Mouse (Mus musculus): ENCODE measurements around the gene Zfp366.

Zfp366 gene

DNA sequence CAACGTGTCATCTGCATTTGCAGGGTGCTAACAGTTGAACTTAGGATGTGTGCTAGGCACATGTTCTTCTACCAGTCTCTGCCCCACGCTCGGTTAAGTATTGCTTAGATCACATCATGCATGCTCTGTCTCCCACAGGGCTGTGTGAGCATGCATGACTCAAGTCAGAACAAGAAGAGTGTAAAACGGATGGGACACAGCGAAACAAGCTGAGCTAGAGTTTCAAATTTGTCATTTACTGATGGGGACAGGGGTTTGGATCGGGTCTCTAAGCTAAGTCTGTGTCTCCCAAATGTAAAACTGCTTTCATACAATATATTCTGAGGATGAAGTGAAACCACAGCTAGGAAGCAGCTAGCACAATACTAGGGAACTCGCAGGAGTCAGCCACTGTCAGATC is 2.2 kb downstream of the Zfp366 start:
- DNase-seq (ENCODE audit: low spot score): no peak

DNA sequence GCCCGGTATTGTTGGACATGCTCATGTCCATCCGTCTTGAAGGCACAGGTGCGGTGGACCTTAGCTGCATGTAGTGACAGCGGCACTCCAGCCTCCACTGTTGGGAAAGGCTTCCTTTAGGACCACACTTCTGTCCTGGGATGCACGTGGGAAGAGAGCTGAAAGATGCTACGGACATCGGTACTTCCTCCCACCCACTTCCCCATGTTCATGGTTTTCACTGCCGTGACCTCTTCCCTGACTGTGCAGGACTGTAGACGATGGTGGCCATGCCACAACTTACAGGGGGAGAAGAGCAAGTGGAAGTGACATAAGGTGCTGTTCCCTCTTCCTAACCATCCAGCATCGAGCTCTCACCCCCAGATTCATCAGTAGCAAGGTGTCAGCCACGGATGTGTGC is 2.8 kb downstream of the Zfp366 start:
- DNase-seq (ENCODE audit: low spot score): no peak

DNA sequence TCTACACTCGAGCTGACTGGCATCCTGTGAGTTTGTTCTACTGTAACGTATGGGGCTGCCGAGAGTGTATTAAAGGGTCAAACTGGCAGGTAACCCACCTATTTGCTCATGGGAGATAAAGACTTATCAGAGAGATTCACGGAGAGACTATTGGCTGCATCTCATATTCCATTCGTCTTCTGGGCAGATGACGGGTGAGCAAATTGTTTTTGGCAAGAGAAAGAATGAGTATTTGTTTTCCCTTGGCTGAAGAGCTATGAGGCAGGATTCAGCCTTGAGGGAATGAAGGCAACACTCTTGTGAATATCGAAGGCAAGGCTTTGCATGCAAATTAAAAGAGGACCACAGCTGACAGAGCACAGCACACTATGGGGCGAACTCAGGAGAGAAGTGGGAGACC is 4.0 kb downstream of the Zfp366 start:
- DNase-seq (ENCODE audit: low spot score): no peak

DNA sequence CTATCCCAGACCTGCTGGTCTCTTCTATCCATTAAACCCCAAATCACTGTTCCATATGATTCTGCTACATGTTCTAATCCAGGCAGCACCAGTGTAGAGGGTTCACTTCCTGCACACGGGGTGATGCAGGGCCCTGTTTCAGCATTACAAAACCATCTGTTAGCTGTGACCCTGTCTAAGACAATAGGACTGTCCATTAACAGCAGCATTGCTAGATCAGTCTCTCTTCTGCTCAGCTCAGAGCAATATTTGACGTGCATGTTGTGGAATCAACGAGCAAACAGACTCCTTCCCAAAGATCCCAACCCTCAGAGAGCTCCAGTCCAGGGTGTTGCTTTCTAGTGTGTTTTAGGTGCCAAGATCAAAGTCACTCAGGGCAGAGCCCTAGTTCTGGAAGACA is 5.0 kb downstream of the Zfp366 start:
- no peak for DNase-seq (ENCODE audit: low spot score)

DNA sequence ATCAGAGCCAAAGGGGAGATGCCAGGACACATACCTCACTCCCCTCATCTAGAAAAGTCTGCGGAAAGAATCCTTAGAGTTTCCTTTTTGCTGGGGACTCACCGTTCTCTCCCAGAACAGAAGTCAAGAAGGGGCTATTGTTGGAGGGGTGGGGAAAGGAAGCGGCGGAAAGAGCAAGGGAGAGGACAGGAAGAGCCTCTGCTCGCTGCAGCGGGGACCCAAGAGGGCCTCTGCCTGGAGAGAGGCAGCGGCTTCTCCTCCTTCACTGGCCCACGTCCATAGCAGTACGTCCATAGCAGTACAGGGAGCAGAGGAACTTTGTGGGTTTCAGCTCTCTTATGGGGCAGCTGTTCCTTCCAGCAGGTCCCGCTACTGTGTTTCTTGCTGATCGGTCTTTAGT is 5.8 kb downstream of the Zfp366 start:
- DNase-seq (ENCODE audit: low spot score): no peak

DNA sequence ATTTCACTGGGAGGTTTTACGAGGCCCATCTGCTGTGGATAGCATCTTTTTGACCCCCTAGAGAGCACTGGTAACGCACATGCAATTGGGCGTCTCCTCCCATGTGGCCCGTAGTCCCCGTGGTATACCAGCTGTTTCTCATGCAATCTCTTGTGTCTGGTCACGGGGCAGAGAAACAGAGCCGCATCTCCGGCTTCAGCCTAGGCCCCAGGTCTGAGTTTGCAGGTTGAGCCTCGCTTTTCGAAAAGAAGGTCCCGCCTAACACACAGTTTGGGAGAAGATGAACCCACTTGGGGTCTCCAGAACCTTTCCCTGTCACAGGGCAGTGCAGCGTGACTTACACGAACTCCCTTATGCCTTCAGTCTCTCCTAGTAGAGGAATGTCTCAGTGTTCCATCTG is 6.4 kb downstream of the Zfp366 start:
- no peak for DNase-seq (ENCODE audit: low spot score)

DNA sequence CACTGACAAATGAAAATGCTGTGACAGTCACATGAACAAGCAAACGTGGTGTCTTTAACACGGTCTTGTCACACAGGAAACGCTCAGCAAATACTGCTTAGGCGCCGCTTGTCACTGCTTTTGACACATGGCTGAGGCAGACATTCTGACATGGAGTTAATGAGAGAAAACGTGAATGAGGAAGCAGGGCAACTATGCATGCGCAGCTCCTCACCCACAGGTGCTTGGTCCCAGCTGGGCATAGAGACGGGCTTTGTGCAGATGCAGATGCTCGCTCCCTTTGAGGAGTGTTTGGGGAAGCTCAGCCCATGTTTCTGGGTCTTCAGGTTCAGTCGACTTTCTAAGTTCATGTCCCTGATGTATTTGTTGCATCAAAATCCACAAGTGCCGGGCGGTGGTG is 11.7 kb downstream of the Zfp366 start:
- no peak for DNase-seq (ENCODE audit: low spot score)

DNA sequence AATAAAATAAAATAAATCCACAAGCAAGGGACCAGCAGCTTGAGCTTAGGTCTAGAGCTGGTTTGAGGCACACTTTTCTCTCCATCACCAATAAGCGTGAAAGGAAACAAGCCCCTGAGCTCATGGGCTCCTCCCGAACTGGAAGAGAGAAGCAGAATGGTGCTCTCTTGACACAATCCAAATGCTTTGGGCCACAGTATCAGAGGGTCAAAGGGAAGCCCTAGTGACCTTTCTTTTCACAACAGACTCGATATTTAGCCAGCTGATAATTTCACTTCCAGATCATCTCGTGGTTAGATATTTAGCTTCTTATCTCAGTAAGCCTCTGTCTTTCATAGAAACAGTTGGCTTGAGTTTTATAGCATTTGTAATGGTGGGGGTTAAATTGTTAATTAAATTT is 12.2 kb downstream of the Zfp366 start:
- DNase-seq (ENCODE audit: low spot score): no peak

DNA sequence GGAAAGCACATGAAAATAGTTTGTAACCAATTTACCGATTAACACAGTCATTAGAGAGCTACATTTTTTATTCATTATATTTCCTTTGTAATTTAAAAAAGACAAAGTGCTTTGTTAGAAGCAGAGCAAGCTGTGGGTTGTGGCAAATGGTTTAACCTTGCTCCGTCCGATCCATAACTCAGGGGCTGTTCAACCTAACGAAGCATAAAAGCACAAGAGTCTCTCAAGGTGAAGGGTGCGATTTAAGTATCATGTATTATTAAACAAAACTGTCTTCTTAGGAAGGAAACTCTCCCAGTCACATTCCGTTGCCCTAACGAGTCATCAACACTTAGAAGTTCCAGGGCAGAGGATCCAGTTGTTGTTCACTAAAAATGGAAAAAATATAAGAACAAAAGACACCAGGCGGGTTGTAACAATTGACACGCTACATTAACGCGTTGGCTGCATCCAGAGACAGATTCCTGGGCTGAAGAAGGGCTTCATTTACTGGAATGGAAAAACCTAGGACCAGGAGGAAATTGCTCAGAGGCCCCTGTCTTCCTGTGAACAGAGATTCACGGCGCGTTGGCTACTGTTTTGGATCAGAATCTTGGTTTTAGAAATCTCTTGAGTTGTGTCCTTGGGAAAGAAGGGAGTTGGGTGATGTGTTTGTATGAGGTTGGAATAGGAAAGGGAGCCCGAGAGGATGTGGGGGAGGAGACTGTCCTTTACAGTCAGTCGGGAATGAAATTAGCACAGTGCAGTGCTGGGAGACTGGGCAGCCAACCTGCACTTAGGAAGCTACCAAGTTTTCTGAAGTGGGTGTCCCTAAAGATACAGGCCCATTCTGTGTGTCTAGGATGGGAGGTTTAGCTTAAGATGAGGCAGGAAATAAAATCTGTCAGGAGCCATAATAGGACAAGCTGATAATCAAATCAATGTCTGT is 17.3 kb downstream of the Zfp366 start:
- DNase-seq (ENCODE audit: low spot score): no peak

DNA sequence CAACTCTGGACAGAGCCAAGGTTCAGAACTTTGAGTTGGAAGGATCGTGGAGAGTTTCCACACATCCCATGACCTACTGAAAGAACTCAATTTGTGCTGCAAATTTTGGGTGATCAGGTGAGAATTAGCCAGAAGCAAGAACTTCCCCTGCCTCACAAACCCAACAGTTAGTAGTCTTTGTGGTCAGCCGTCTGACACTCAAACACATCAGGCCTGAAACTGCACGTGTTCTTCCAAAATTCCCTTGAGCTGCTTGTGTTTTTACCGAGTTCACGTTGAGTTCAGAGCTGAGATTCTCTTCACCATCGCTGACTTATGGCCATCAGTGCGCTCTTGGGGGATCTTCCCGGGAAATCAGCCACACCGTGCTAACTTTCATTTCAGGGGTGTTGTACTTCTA is 22.6 kb downstream of the Zfp366 start:
- no peak for DNase-seq (ENCODE audit: low spot score)

DNA sequence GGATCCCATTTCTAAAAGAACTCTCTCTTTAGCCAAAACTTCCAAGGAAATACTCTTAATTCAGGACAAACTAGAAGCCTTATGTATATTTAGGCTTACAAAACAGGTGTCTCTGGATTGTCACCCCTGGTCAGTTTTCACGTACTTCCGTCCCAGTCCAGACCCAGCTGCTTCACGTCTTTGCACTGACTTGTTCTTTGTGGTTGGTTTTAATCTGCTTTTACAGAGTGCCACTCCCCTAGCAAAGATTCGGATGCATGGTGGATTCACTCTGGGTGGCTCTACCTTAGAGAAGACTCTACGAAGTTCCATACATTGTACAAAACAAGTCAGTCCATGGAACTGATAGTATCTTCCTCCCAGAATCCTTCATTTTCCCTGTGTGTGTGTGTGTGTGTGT is 25.2 kb downstream of the Zfp366 start:
- no peak for DNase-seq (ENCODE audit: low spot score)

DNA sequence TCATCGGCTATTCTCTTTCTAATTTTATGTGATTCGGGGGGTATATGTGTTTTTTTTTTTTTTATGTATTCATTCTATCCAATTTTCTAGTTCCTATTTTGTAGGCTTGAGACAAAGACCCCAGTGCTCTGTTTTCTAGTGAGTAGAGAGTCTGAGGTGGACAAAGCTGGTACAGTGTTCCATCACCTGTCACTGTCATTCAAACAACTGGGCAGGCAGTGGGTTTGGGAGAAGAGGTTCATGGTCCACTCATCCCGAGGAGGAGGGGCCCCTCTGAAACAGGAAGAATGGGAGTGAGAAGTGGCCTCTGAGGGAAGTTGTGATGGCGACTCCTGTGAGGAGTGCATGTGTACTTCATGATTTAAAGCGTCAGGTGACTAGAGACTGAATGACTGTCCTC is 26.2 kb downstream of the Zfp366 start:
- DNase-seq (ENCODE audit: low spot score): no peak

DNA sequence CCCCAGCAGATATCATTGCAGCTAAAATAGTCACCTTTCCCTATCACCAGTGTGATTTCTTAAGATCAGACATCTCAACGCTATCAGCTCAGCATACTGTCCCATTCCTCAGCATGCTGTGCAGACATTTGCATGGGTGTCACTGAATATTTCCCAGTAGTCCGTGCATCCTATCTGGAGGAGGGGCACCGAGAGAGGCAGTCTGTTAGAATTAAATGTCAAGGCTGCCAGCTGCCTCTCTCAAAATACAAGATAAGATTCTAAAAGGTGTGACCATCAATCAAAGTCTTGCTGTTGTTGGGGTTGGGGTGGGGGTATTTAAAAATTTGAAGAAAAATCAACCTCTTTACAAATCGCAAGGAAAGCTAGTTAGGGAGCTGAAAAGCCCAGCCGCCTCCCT is 28.4 kb downstream of the Zfp366 start:
- no peak for DNase-seq (ENCODE audit: low spot score)

DNA sequence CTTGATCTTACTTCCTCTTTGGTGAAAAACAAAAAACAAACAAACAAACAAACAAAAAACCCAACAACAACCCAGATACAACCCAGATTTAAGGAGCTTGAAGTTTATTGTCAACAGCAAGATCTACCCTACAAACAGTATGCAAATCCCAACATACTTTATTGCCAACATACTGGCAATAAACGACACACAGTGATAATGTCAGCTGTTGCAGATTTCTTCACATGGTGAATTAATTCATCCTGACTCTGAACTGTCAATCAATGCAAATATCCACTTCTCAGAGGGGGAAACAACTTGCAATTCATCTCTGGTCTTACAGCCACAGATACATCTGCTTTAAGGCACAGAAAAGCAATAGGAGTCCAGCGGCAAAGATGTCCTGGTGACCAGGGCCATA is 31.4 kb downstream of the Zfp366 start:
- no peak for DNase-seq (ENCODE audit: low spot score)

DNA sequence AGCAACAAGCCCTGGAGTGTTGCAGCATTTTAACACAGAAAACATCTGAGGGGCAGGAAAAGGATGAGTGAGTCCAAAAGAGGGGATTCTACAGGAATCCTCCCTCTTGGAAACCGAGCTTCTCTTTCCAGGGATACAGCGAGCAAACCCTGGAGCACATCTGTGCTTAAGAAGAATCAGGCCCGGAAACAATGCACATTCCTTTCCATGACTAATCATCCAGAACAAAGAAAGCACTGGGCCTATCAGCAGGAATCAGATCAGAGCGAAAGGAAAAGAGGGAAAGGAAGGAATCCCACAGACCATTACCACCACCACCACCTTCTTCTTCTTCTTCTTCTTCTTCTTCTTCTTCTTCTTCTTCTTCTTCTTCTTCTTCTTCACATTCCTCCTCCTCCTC is 33.4 kb downstream of the Zfp366 start:
- peak; percentile 67 for DNase-seq (ENCODE audit: low spot score)

DNA sequence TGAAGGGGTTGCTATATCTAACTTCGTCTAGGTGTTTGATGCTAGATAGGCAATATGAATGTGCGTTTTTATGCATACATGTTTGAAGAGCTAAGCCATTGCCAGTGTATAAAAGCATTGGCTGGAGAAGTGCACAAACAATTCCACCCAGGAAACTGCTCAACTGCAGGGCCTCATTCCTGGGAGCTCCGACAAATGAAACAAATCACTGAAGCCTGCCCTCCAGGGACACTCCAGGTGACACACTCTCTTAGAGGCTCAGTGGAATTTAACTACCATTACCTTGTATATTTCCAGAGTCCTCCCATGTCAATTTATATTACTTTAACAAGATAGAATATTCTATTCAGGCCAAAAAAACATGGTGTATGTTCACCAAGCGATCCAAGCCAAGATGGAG is 35.0 kb downstream of the Zfp366 start:
- no peak for DNase-seq (ENCODE audit: low spot score)

DNA sequence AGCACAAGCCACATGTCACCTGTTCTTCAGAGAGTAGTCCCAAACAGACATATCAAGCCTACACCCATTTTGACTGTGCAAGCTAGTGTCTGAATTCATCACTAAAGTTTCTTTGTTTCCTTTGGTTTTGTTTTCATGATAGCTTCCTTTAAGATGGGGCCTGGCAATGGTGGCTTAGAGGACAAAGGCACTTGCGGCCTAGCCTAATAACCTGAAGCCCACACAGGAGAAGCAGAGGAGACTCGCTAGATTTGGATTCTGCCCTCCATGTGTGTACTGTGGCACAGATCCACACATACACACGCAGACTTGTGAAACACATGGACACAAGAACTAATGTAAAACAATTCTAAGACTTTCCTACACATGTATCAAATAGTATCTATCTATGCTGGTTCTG is 37.4 kb downstream of the Zfp366 start:
- no peak for DNase-seq (ENCODE audit: low spot score)

DNA sequence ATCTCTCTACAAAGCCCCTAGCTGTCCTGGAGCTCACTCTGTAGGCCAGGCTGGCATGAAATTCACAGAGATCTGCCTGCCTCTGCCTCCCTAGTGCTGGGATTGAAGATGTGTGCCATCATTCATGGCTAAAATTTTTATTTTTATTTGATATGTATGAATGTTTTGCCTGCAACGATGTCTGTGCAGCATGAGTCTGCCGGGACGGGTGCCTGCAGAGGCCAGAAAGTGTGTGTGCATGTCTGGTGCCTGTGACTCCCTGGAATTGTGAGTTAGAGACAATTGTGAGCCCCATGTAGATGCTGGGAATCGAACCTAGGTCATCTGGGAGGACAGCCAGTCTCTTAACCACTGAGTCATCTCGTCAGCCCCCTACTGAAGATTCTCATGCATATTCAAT is 37.9 kb downstream of the Zfp366 start:
- DNase-seq (ENCODE audit: low spot score): no peak

DNA sequence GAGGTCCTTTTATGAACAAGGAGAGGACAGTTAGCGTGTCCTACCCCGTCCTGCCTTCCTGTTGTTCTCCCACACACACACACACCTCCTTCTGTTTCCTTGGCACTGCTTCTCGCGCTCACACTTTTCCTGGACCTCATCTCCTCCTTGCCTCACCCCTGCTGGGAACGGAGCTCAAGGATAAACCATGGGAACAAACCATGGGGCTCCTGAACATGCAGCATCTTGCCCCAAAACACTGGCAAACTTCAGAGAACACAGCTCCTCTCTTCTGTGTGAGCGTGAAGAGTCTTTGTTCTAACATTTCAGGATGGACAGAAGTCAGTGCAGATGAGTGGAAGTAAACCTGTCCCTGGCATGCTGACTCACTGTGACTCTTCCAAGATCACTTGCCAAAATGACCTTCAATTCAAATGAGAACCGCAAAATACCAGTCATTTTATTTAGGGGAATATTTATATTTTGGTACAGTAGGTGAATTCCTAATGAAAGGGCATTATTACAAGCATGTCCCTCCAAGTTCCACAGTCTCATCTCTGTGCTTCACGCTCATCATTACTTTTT is 38.8 kb downstream of the Zfp366 start:
- no peak for DNase-seq (ENCODE audit: low spot score)

DNA sequence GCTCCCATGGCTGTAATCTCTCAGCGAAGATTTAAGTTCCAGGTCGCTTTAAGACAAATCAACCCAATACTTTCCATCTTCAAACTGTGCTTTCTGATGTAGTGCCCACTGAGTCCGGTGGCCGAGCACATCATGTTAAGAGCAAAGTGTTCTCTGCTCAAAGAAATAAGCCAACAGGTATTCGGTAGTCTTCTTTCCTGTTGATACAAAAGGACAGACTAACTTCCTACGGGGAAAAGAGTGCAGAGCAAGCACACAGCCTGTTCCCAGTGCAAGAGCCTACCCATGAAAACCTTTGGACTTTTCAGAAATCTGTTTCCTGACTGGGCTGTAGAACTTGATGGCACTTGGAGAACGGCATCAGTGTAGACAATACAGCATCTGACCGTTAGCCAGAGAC is 39.3 kb downstream of the Zfp366 start:
- no peak for DNase-seq (ENCODE audit: low spot score)

DNA sequence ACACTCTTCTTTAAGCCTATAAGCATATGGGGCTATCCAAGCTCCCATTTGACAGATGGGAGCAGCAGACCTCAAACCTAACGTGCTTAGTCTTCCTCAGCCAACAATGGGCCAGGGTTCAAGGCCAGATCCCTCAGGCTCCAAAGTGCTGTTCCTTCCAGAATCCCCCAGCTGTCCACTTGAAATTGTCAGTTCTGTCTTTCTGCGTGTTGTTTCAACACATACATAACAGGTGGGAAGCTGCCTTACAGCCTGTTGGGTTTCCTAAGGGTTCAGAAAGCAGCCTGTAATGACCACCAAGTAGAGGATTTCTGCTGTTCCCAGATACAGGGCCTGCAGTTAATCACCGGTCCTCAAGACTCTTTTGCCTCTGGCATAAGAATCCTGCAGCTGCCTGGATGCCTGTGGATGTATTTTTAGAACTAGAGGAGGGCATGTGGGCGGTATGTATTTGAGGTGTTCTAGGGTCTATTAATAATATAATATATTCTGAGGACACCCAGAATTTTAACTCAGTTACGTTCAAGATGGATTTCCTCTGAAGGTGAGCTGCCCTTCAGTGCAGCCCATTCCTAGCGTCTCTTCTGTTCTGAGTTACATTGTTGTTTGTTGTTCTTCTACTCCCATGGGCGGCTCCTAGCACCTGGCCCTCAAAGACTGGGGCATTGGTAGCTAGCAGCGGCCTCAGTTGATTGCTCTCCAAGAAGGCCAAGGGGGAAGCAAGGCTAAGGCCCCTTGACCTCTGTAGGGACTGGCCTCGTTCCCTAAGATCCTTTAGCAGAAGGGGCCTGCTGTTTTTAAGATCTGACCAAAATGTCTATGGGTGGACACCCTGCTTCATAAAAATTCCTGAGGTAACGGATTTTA is 41.0 kb downstream of the Zfp366 start:
- DNase-seq (ENCODE audit: low spot score): no peak

DNA sequence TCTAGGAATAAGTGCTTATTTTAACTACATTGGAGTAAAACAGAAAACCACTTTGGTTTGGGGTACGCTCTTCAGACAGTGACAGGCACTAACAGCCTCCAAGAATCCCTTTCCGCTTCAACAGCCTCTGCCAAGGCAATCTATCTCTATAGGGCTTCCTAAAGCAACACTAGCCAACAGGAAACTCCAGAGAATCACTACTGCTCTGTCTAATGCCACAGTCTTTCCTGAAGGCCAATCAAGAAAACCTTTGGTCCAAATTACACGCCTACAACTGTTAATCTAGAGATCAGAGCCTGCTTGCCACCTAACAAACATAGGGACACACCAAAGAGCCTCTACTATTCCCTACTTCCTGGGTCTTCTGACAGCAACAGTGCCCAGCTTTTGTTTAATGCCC is 42.2 kb downstream of the Zfp366 start:
- no peak for DNase-seq (ENCODE audit: low spot score)
